Mouse (Mus musculus): ENCODE measurements around the gene Rfc5.

- TF ChIP-seq CTCF (IDR thresholded peaks at IDR 0.05; ENCODE audit: insufficient read depth, low read length) (no peak), POLR2A (IDR thresholded peaks at IDR 0.05; ENCODE audit: borderline replicate concordance, extremely low read depth, low read depth, low read length) (no peak)
These were observed 14.8 kb upstream of the Rfc5 start for GRCm38 (mm10) chr5:117403609-117404008.

Measured in lung, adult 2 months (tissue).